Mouse (Mus musculus): ENCODE measurements around the gene Os9. TPM values are rescaled to one million over a fixed set of nuclear protein-coding genes. Genes with fewer than 3 reads are reported as not detected.

The Os9 gene
- total and polyA plus RNA-seq, 3 experiments = 42.4 to 60.4 TPM; not detected in 1

- no peaks in the 10 kb centered on the region for H3K9me3 ChIP-seq (replicated peaks; ENCODE audit: insufficient read depth, low read length)
- no peak overlapping the region for H3K9ac ChIP-seq (ENCODE audit: control insufficient read depth, low read depth, low read length, poor library complexity, severe bottlenecking)
- no peak for DNase-seq (ENCODE audit: low read depth, low spot score)
- no peaks in the 10 kb centered on the region for H3K36me3 ChIP-seq (ENCODE audit: control insufficient read depth in 1 of 2, insufficient read depth in 2 of 2, low read length in 2 of 2)
- no peaks in the 10 kb centered on the region for H3K27me3 ChIP-seq (ENCODE audit: control insufficient read depth in 1 of 2, insufficient read depth in 2 of 2, low read length in 2 of 2)
- H3K27ac ChIP-seq (ENCODE audit: control insufficient read depth, low read depth, low read length) = no peak overlapping the region
- H3K4me1 ChIP-seq (ENCODE audit: control insufficient read depth in 1 of 2, insufficient read depth in 2 of 2, low read length in 2 of 2) = peaks cover 0 to 4% of the 10 kb centered on the region in 2 experiments; a peak in 1 of 4 replicates
- TF ChIP-seq MYB (IDR thresholded peaks at IDR 0.05; ENCODE audit: low read depth, low read length) (no peak), ZNF384 (IDR thresholded peaks at IDR 0.05; ENCODE audit: low read depth, low read length) (no peak), GATA1 (IDR thresholded peaks at IDR 0.05; ENCODE audit: low read depth, low read length) (no peak), UBTF (IDR thresholded peaks at IDR 0.05; ENCODE audit: borderline replicate concordance, insufficient read depth, low read depth, low read length) (no peak)
- no peak overlapping the region for H3K4me3 ChIP-seq (ENCODE audit: control insufficient read depth in 1 of 2, insufficient read depth in 1 of 2, low read depth in 2 of 2, low read length in 2 of 2)
- no peaks in the 10 kb centered on the region for H3K79me2 ChIP-seq (ENCODE audit: control insufficient read depth, insufficient read depth, low read length, poor library complexity)
Measured at GRCm38 (mm10) chr10:127154652-127155051, 33.7 kb upstream of the Os9 start.

GRCm38 (mm10) chr10:127154241-127154640 is 33.3 kb upstream of the Os9 start:
- H3K36me3 ChIP-seq (ENCODE audit: control insufficient read depth in 1 of 2, insufficient read depth in 2 of 2, low read length in 2 of 2) = no peaks in the 10 kb centered on the region
- H3K9me3 ChIP-seq (replicated peaks; ENCODE audit: insufficient read depth, low read length) = no peaks in the 10 kb centered on the region
- H3K4me3 ChIP-seq (ENCODE audit: control insufficient read depth in 1 of 2, insufficient read depth in 1 of 2, low read depth in 2 of 2, low read length in 2 of 2) = no peak overlapping the region
- H3K4me1 ChIP-seq (ENCODE audit: control insufficient read depth in 1 of 2, insufficient read depth in 2 of 2, low read length in 2 of 2) = peaks cover 0 to 4% of the 10 kb centered on the region in 2 experiments; a peak in 1 of 4 replicates
- H3K27ac ChIP-seq (ENCODE audit: control insufficient read depth, low read depth, low read length) = no peak overlapping the region
- H3K79me2 ChIP-seq (ENCODE audit: control insufficient read depth, insufficient read depth, low read length, poor library complexity) = no peaks in the 10 kb centered on the region
- TF ChIP-seq ETS1 (IDR thresholded peaks at IDR 0.05; ENCODE audit: low read depth, low read length) = no peak
- TF ChIP-seq ZC3H11A (IDR thresholded peaks at IDR 0.05; ENCODE audit: low read depth, low read length) = no peak
- TF ChIP-seq MEF2A (IDR thresholded peaks at IDR 0.05; ENCODE audit: extremely low read depth, insufficient replicate concordance, low read depth, low read length, poor library complexity, severe bottlenecking) = no peak
- TF ChIP-seq USF1 (IDR thresholded peaks at IDR 0.05; ENCODE audit: low read depth, low read length) = no peak
- TF ChIP-seq UBTF (IDR thresholded peaks at IDR 0.05; ENCODE audit: borderline replicate concordance, insufficient read depth, low read depth, low read length) = no peak
- TF ChIP-seq RCOR1 (IDR thresholded peaks at IDR 0.05; ENCODE audit: low read depth, low read length) = no peak
- TF ChIP-seq CTCF (IDR thresholded peaks at IDR 0.05 in 2 of 3, conservative IDR thresholded peaks at IDR 0.05 in 1 of 3; ENCODE audit: control insufficient read depth in 1 of 3, insufficient read depth in 1 of 3, low read depth in 2 of 3, low read length in 3 of 3, poor library complexity in 1 of 3, severe bottlenecking in 1 of 3) = no peak
- TF ChIP-seq BHLHE40 (IDR thresholded peaks at IDR 0.05; ENCODE audit: borderline replicate concordance, low read depth, low read length) = no peak
- no peak for TF ChIP-seq MAX (IDR thresholded peaks at IDR 0.05; ENCODE audit: low read length)
- no peak for TF ChIP-seq POLR2A (IDR thresholded peaks at IDR 0.05; ENCODE audit: control insufficient read depth in 1 of 2, insufficient read depth in 1 of 2, low read depth in 1 of 2, low read length in 2 of 2, poor library complexity in 1 of 2)
- TF ChIP-seq ZNF384 (IDR thresholded peaks at IDR 0.05; ENCODE audit: low read depth, low read length) = no peak
- no peak for TF ChIP-seq EP300 (IDR thresholded peaks at IDR 0.05; ENCODE audit: low read depth in 1 of 2, low read length in 2 of 2)
- TF ChIP-seq NELFE (IDR thresholded peaks at IDR 0.05; ENCODE audit: low read depth, low read length) = no peak
- TF ChIP-seq TCF12 (IDR thresholded peaks at IDR 0.05; ENCODE audit: low read depth, low read length) = no peak
- no peak for TF ChIP-seq ELF1 (IDR thresholded peaks at IDR 0.05; ENCODE audit: low read depth, low read length)
- no peak for TF ChIP-seq E2F4 (IDR thresholded peaks at IDR 0.05; ENCODE audit: borderline replicate concordance, low read depth, low read length)
- TF ChIP-seq TAL1 (IDR thresholded peaks at IDR 0.05; ENCODE audit: low read length) = no peak
- TF ChIP-seq MYC (IDR thresholded peaks at IDR 0.05; ENCODE audit: low read depth, low read length) = no peak
- no peak for TF ChIP-seq MAZ (IDR thresholded peaks at IDR 0.05; ENCODE audit: low read depth, low read length)
- no peaks in the 10 kb centered on the region for H3K27me3 ChIP-seq (ENCODE audit: control insufficient read depth in 1 of 2, insufficient read depth in 2 of 2, low read length in 2 of 2)
- no peak for DNase-seq (ENCODE audit: low read depth, low spot score)
- H3K9ac ChIP-seq (ENCODE audit: control insufficient read depth, low read depth, low read length, poor library complexity, severe bottlenecking) = no peak overlapping the region

All from MEL (cell line).